21 mouse cellular contexts compared by ENCODE assay signal in the genomic region with DNA sequence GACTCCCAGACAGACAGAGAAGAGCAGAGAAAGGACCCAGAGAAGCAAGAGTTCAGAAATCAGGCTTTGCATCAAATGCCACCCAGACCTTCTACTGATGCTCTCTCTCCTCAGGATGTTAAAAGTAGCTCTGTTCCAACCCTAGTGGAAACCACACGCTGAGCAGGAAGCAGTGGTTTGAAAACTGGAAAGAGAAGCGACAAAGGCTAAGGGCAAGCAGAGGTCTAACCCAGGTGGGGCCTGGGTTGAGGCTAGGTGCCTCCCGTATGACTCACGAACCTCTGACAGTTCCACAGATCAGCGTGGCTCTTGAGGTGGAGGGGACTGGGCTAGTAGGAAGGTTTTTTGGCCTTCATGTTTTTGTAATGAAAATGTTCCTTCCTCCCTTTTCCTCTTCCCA. TPM values are rescaled to one million over a fixed set of nuclear protein-coding genes. Genes with fewer than 3 reads are reported as not detected.
DNase-seq lines count a peak whose midpoint lies in the region; ATAC-seq and TF ChIP-seq lines count a peak whose summit lies in the region.
"Had no signal": no experiment of that assay in that cellular context is flagged by ENCODE, and none has a peak within 500 bp of the region (broad histone marks: within the 10 kb centered on the region; RNA-seq: fewer than 3 reads in every experiment).

No protein-coding gene starts in this region.

- DNase-seq in natural killer cell, adult 2 months (ENCODE audit: low spot score in 2 of 2), result peak; percentile 66 to 74
- DNase-seq in thymus, postnatal 36 days, result peak; percentile 55 to 70
- no peak for DNase-seq in adrenal gland, postnatal 4 days (ENCODE audit: low spot score in 2 of 2)
- no peak for DNase-seq in hindbrain, postnatal 0 days (ENCODE audit: low spot score)
- DNase-seq: adrenal gland, postnatal 10 days; cerebellum, adult 9-11 months; embryo, embryonic 11 days; gastrocnemius, postnatal 36 days; heart, postnatal 10 days; kidney, adult 18-20 months; kidney, postnatal 14 days; lung, postnatal 10 days had no signal

- H3K9me3 ChIP-seq in hindbrain, postnatal 0 days (ENCODE audit: low read length), result no peaks in the 10 kb centered on the region
- H3K9me3 ChIP-seq: forebrain, embryonic 13.5 days; heart, embryonic 10.5 days; hindbrain, embryonic 13.5 days; limb, embryonic 13.5 days; liver, embryonic 15.5 days; stomach, embryonic 15.5 days had no signal

- H3K36me3 ChIP-seq in hindbrain, postnatal 0 days (ENCODE audit: insufficient read depth, low read length), result no peaks in the 10 kb centered on the region
- H3K36me3 ChIP-seq: heart, embryonic 10.5 days; hindbrain, embryonic 13.5 days; limb, embryonic 13.5 days; liver, embryonic 15.5 days; stomach, embryonic 15.5 days had no signal

- H3K27me3 ChIP-seq in hindbrain, postnatal 0 days (ENCODE audit: insufficient read depth, low read length), result no peaks in the 10 kb centered on the region
- H3K27me3 ChIP-seq: forebrain, embryonic 13.5 days; limb, embryonic 13.5 days; stomach, embryonic 15.5 days had no signal

- H3K27ac ChIP-seq in hindbrain, postnatal 0 days, result no peak overlapping the region
- H3K27ac ChIP-seq: forebrain, embryonic 13.5 days; heart, embryonic 10.5 days; hindbrain, embryonic 13.5 days; limb, embryonic 13.5 days; liver, embryonic 15.5 days; stomach, embryonic 15.5 days had no signal

- 90% methylated on average over 5 of the region's 5 CpGs for WGBS in hindbrain, postnatal 0 days

- peaks cover 7% of the 10 kb centered on the region; the same call in 1 of the 2 replicates for H3K4me1 ChIP-seq in hindbrain, postnatal 0 days (ENCODE audit: insufficient read depth, low read length)

- TF ChIP-seq CTCF in hindbrain, postnatal 0 days (IDR thresholded peaks at IDR 0.05; ENCODE audit: low read depth), result no peak

- H3K9ac ChIP-seq in hindbrain, postnatal 0 days (replicated peaks; ENCODE audit: low read length), result no peak overlapping the region
- H3K9ac ChIP-seq: forebrain, embryonic 13.5 days; hindbrain, embryonic 13.5 days; limb, embryonic 13.5 days; liver, embryonic 15.5 days; stomach, embryonic 15.5 days had no signal

- no peak overlapping the region for H3K4me3 ChIP-seq in hindbrain, postnatal 0 days (ENCODE audit: low read length)
- H3K4me3 ChIP-seq: forebrain, embryonic 13.5 days; heart, embryonic 10.5 days; hindbrain, embryonic 13.5 days; limb, embryonic 13.5 days; liver, embryonic 15.5 days; stomach, embryonic 15.5 days had no signal

- H3K4me2 ChIP-seq in hindbrain, postnatal 0 days (ENCODE audit: low read depth, low read length), result no peak overlapping the region
- H3K4me2 ChIP-seq: forebrain, embryonic 13.5 days; hindbrain, embryonic 13.5 days; limb, embryonic 13.5 days; liver, embryonic 15.5 days; stomach, embryonic 15.5 days had no signal

- peak; percentile 53 for ATAC-seq in CD4-positive, CD25-positive, alpha-beta regulatory T cell, adult 4 months
- 0 out of 2 replicates have a peak, but pooled peaks have one; percentile 3 for ATAC-seq in common myeloid progenitor, adult 5-6 weeks (replicated peaks; ENCODE audit: low read depth, poor library complexity, severe bottlenecking)
- no peak for ATAC-seq in hindbrain, postnatal 0 days
- ATAC-seq in megakaryocyte progenitor cell, adult 5-6 weeks (replicated peaks; ENCODE audit: poor library complexity), result no peak
- ATAC-seq: forebrain, embryonic 13.5 days had no signal

RNA-seq across cellular contexts. Expression of a gene that starts 4.9 kb away (rescaled TPM):
- 10 to 100 TPM; 11.8 to 14.3 TPM for polyA plus RNA-seq in CD4-positive, CD25-positive, alpha-beta regulatory T cell, adult 4 months (2017; shearing (Covaris generic))
- 23.1 and 32.5 TPM in 2 replicates for total RNA-seq in common myeloid progenitor, adult 5-6 weeks (2017)
- total RNA-seq in adrenal gland, postnatal 4 days (2021), result 10 to 100 TPM; 23.8 to 26.0 TPM
- total RNA-seq in hindbrain, postnatal 0 days (2014; rRNA removed), result 43.5 and 56.2 TPM in 2 replicates
- polyA plus RNA-seq in hindbrain, postnatal 0 days (2015; fragmentation: Nextera tagmentation; extraction: Ambion mirVana), result 31.8 and 35.9 TPM in 2 replicates
- total RNA-seq in megakaryocyte progenitor cell, adult 5-6 weeks (2015), result 9.1 and 9.9 TPM in 2 replicates
- total RNA-seq in megakaryocyte progenitor cell, adult 5-6 weeks (2017), result 28.8 and 38.1 TPM in 2 replicates

RNA-seq across cellular contexts. Expression of a gene that starts 9.6 kb away (rescaled TPM):
- 100 to 1,000 TPM; 449 to 774 TPM for polyA plus RNA-seq in CD4-positive, CD25-positive, alpha-beta regulatory T cell, adult 4 months (2017; shearing (Covaris generic))
- 12.4 and 18.4 TPM in 2 replicates for total RNA-seq in common myeloid progenitor, adult 5-6 weeks (2017)
- total RNA-seq in adrenal gland, postnatal 4 days (2021), result 1 to 10 TPM; 5.3 to 8.5 TPM
- 0.68 and 1.9 TPM in 2 replicates for total RNA-seq in hindbrain, postnatal 0 days (2014; rRNA removed)
- polyA plus RNA-seq in hindbrain, postnatal 0 days (2015; fragmentation: Nextera tagmentation; extraction: Ambion mirVana), result 0.87 and 1.0 TPM in 2 replicates
- total RNA-seq in megakaryocyte progenitor cell, adult 5-6 weeks (2015), result 37.2 and 37.9 TPM in 2 replicates
- total RNA-seq in megakaryocyte progenitor cell, adult 5-6 weeks (2017), result 35.1 and 42.0 TPM in 2 replicates

Comparison
In these comparisons a context has a peak if more than half of its experiments do, and no peak if none do; other contexts are left out.
1. ATAC-seq: peak in CD4-positive, CD25-positive, alpha-beta regulatory T cell, adult 4 months (single experiment) and common myeloid progenitor, adult 5-6 weeks (single experiment); none in hindbrain, postnatal 0 days (single experiment) and megakaryocyte progenitor cell, adult 5-6 weeks (single experiment).
2. DNase-seq: peak in natural killer cell, adult 2 months (2 of 2) and thymus, postnatal 36 days (2 of 2); none in adrenal gland, postnatal 4 days (0 of 2) and hindbrain, postnatal 0 days (single experiment).